Mouse (Mus musculus): ENCODE measurements around the gene Hist2h3c2.
"Not testable (repeated sequence)": the region's sequence is repeated elsewhere in the genome, so short reads cannot be mapped to it uniquely, and the experiment has no call there.

DNA sequence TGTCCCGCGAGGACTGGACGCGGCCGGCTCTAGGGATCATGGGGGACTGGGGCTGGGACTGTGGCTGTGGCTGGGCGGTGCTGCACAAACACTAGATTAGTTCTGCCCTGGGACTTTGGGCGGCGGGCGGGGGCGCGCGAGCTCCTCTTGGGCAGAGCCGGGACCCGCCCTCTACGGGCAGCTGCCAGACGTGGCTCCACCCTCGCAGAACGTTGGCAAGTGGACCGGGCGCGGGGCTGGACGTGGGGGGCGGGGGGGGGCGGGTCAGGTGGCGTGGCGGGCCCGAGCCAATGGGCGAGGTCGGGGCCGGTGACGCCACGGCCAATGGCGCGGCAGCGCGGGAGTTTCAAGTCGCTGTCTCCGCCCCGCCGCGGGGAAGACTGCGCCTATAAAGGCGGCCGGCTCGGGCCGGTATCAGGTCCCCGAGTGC lies 7.5 kb upstream of the Hist2h3c2 start, which contains the start of gene Hist2h3c1:
- TF ChIP-seq CTCF (IDR thresholded peaks at IDR 0.05; ENCODE audit: control insufficient read depth, insufficient read depth, insufficient read length); USF1 (IDR thresholded peaks at IDR 0.05; ENCODE audit: low read depth); MYOD1 (IDR thresholded peaks at IDR 0.05; ENCODE audit: control insufficient read depth, insufficient read length, low read depth); CEBPB (IDR thresholded peaks at IDR 0.05; ENCODE audit: low read depth); MAX (IDR thresholded peaks at IDR 0.05); FOSL1 (IDR thresholded peaks at IDR 0.05; ENCODE audit: insufficient read depth, low read length, poor library complexity, severe bottlenecking); MYOG (IDR thresholded peaks at IDR 0.05; ENCODE audit: control insufficient read depth, extremely low read depth, insufficient read length): not testable (repeated sequence)
